Mouse (Mus musculus): ENCODE results near the gene Smtn.

Smtn gene

DNA sequence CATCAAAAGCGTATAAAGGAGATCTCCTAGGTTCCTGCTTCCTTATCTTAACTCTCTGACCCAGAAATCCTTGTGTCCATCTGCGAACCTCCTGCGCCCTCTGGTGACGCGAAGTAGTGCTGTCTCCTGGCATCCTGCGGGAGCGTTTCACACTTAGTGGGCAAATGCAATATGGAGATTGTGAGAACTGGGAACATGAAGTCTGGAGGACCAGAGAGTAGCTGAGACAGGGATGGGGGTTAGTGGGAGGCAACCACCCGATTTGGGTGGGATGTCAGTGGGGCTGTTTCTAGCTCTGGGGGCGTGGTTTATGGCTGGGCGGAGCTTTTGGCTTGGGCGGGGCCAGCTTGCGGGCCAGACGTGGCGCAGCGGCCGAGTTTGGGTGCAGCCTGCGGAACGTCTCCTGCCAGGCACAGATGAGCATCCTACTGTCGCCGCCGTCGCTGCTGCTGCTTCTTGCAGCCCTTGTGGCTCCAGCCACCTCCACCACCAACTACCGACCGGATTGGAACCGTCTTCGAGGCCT is 25.8 kb downstream of the Smtn start, which contains the start of gene Selenom:
Gene Selenom, plus strand, starts transcription at position 156 of the 526 bp plus-strand sequence.
- ChIA-PET CTCF (interaction anchor here (0.5 to 4.3 kb wide), 62 partner anchors 8 to 321 kb away, joined by 3 to 50 read pairs (median 4); partner anchors contain the start of genes Inpp5j (in 2 of the 4), Pla2g3 (in 1 of the 4) and Rnf185 (in 1 of the 4)), POLR2A (interaction anchor here (0.5 to 5.3 kb wide), 37 partner anchors 9 to 323 kb away, joined by 3 to 26 read pairs (median 4); partner anchors contain the start of genes Morc2a (in 3 of the 4), Inpp5j (in 1 of the 4), Patz1 (in 1 of the 4) and Rnf185 (in 1 of the 4))

DNA sequence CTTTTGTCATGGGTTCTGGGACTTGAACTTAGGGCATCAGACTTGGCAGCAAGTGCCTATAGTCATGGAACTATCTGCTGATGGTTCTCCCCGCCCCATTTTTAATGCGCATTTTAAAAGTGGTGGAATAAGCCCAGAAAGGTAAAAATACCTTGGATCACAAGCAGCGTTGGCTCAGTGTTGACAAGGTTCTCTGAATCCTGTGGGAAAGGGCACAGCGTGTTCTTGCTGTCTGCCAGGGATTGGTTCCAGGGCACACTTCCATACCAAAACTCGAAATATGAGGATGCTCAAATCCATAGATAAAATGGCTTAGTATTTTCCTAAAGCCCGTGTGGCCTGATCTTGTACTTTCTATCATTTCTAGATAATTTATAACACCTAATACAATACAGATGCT is 27.1 kb downstream of the Smtn start:
- ChIA-PET CTCF (interaction anchor here in 2 of 4 experiments (1.7 to 4.3 kb wide), 4 partner anchors 10 to 39 kb away, joined by 9 to 50 read pairs (median 29); no protein-coding TSS in a partner anchor), POLR2A (interaction anchor here in 1 of 4 experiments (1.6 to 1.8 kb wide), 2 partner anchors 8 to 135 kb away, joined by 7 to 9 read pairs; partner anchors contain the start of genes Inpp5j and Morc2a)

DNA sequence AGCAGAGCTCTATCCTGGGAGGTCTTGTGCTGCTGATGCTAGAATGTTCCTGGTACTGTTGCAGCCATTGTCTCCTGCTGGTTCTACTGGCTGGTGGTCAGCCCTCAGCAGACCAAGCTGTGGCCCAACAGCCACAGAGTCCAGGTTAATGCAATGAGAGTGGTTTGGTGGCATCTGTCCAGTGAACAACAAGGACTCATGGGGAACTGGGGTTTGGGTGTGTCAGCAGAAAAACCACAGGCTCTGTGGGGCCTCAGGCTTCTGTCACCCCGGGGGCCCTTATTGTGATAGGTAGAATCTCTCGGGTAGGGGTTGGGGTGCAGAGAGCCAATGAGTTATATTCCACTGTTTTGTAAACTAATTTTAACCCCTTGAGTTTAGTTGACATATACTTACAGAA is 30.1 kb downstream of the Smtn start:
- CTCF ChIA-PET = interaction anchor here in 2 of 4 experiments (1.1 to 1.5 kb wide), 2 partner anchors 25 to 55 kb away, joined by 3 read pairs; no protein-coding TSS in a partner anchor
- POLR2A ChIA-PET = interaction anchor here in 2 of 4 experiments (1.0 to 4.9 kb wide), 6 partner anchors 8 to 36 kb away, joined by 3 to 43 read pairs (median 3); no protein-coding TSS in a partner anchor

DNA sequence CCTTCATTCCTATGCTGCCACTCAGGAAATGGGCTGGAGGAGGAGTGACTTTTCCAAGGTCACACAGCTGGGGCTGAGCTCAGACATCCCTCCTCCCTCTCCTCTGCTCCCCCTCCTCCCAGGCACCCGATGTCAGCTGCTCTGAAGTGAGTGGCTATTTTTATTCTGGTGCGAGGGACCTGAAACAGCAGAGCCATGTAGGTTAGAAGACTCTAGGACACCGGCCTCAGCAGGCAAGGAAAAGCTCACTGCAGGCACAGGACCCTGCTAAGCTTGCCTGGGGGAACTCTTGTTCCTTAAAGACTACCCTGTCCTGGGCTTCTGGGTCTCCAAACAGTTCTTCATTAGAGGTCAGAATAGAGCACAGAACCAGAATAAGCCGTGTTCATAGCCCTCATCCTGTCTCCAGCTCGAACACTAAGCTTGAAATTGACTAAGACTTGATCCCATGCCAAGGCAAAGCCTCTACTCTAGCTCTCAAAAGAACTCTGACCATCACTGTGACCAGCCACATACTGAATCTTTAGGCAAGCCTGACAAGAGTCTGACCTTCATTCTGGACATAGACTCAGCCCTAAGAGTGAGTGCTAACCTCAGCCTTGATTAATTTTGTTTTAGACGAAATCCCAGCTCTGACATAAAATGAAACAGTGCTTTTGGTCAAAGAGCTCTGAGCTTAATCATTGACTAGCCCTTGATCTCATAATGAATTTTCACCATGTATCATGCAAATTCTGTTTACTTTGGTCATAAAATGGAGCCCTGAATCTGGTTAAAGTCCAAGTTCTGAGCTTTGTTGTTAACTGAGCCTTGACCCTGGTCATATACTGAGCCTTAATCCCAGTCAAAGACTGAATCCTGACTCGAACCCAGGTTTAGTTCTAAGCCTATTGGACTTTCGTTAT is 31.0 kb downstream of the Smtn start:
- POLR2A ChIA-PET = interaction anchor here in 2 of 4 experiments (0.6 to 4.9 kb wide), 14 partner anchors 8 to 243 kb away, joined by 3 to 43 read pairs (median 4); partner anchors contain the start of genes Drg1 (in 1 of the 2) and Morc2a (in 1 of the 2)
- CTCF ChIA-PET = interaction anchor here (1.0 to 2.3 kb wide), 8 partner anchors 25 to 87 kb away, joined by 3 to 8 read pairs (median 3); no protein-coding TSS in a partner anchor

DNA sequence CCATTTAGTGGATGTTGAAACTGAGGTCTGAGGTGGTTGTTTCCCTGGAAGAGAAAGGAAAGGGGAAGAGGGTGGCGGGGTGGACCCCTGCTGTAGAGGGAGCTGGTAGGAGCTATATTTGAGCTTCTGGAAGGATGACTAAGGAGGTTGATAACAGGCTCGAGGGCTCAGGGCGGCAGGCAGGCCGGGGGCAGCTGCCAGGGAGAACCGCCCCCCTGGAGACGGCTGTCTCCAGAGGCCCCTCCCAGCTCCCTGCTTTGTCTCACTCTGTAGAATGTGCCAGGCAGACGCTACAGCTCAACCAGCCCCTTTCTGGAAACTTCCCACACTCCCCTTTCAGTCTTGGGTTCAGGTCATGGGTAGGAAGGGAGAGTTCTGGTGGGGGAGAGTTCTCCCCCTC is 32.2 kb downstream of the Smtn start:
- POLR2A ChIA-PET = interaction anchor here in 3 of 4 experiments (0.5 to 4.9 kb wide), 13 partner anchors 10 to 177 kb away, joined by 3 to 43 read pairs (median 3); partner anchors contain the start of gene Morc2a (in 1 of the 3)
- CTCF ChIA-PET = interaction anchor here in 3 of 4 experiments (1.2 to 2.3 kb wide), 5 partner anchors 27 to 89 kb away, joined by 3 to 8 read pairs (median 4); no protein-coding TSS in a partner anchor

DNA sequence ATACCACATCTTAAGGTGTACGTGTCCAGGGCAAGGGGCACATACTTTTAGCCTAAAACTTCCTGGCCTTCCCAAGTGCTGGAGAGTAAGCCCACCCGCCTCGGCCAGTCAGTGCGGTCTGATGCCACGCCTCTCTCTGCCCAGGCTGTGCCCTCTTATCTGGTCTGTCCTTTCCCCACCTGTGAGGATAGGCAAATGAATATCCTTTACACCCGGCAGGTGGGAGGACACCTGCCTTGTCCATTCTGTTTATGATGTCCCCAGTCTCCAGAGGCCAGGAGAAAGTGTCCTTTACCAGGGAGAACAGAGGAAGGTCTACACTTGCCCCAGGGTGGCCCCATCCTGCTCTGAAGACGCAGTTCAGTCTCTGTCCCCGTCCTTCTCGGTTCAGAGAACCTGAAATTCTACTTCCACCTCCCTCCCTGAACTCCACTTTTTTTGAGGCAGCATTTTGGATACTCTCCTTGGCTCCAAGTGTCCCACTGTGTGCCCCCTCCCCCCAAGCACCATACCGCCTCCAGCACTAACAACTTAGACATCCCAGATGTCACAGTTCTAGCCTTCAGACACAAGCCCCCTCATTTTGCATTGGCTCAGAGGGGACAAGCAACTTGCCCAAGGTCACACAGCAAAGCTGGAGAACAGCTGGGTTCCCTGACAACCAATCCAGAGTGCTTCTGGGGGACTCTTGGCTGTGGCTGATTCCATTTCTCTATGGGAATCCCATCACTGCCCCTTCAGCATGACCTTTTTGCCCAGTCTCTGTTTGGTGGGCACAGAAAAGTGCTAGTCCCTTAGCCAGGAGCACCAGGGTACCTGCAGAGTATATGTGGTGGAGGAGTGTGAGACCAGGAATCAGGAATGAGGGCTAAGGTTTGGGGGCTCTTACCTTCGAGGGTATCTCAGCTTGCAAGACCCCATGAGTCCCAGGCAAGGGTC is 36.4 kb downstream of the Smtn start:
- CTCF ChIA-PET = interaction anchor here in 2 of 4 experiments (0.6 to 1.9 kb wide), 5 partner anchors 10 to 56 kb away, joined by 3 to 9 read pairs (median 4); partner anchors contain the start of gene Selenom (in 2 of the 2)
- POLR2A ChIA-PET = interaction anchor here in 3 of 4 experiments (0.6 to 2.7 kb wide), 8 partner anchors 8 to 68 kb away, joined by 3 to 9 read pairs (median 4); partner anchors contain the start of genes Rnf185 (in 2 of the 3) and Selenom (in 2 of the 3)

DNA sequence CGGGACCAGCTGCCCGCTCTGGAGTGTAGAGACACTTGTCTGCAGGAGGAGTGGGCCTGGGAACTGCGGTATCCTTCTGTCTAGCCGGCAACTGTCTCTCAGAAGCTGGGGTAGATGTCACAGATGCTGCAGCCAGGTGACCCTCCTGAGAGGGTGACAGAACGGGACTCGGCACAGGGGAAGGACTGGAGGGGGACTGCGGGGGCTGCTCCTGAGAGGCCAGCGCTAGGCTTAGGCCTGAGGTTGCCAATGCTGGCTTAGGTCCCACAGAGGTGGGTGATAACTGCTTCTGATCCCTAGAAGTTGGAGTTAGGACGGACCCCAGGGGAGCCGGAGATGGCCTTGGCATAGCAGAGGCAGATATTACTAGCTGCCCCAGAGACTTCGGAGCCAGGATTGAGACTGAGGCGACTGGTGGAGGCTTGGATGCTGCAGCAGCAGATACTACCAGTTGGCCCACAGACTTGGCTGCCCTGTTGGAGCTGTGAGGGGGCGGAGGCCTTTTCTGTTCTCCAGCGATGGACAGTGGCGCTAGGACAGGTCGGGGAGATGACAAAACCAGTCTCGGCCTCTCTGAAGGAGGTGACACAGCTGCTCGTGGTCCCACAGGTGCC is 37.8 kb downstream of the Smtn start:
- CTCF ChIA-PET = interaction anchor here in 2 of 4 experiments (0.7 to 1.5 kb wide), 3 partner anchors 12 to 194 kb away, joined by 3 to 9 read pairs (median 4); partner anchors contain the start of gene Selenom (in 1 of the 2)
- POLR2A ChIA-PET = interaction anchor here in 3 of 4 experiments (0.8 to 2.7 kb wide), 12 partner anchors 10 to 165 kb away, joined by 3 to 9 read pairs (median 4); partner anchors contain the start of genes Selenom (in 2 of the 3), Morc2a (in 1 of the 3), Pla2g3 (in 1 of the 3) and Rnf185 (in 1 of the 3)

DNA sequence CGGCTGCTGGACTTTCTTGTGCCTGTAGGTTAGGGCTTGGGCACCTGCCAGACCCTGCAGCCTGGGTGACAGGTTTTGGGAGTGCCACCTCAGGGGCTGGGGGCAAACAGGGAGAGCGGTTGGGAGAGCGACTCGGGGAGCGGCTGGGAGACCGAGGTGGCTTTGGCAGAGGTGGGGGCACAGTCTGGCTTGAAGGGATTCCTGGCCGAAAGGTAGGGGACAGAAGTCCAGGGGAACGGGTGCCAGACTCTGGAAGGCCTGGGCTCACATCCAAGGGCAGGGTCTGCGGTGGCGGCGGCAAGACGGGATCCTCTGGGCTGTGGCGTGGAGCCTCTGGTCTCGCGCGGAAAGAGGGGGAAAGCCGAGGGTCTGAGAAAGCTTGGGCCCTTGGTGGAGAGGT is 38.4 kb downstream of the Smtn start:
- ChIA-PET POLR2A (interaction anchor here in 3 of 4 experiments (0.6 to 3.1 kb wide), 8 partner anchors 10 to 176 kb away, joined by 3 to 13 read pairs (median 4); partner anchors contain the start of genes Morc2a (in 1 of the 3) and Pla2g3 (in 1 of the 3)), CTCF (interaction anchor here in 3 of 4 experiments (0.6 to 1.5 kb wide), 5 partner anchors 12 to 194 kb away, joined by 3 to 9 read pairs (median 4); partner anchors contain the start of gene Selenom (in 1 of the 3))

DNA sequence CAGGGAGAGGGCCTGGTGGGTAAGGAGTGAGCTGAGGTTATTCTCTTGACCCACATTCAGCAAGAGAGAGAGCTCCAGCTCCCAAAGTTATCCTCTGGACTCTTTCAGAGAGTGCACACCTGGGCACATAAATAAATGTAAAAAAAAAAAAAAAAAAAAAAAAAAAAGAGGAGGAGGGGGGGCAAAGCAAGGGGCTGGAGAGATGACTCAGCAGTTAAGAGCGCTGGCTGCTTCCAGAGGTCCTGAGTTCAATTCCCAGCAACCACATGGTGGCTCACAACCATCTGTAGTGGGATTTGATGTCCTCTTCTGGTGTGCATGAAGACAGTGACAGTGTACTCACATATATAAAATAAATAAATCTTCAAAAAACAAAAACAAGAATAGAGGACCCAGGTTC is 43.1 kb downstream of the Smtn start:
- ChIA-PET CTCF (interaction anchor here in 2 of 4 experiments (0.6 to 1.7 kb wide), 8 partner anchors 17 to 489 kb away, joined by 3 to 7 read pairs (median 4); partner anchors contain the start of gene Selenom (in 1 of the 2)), POLR2A (interaction anchor here in 3 of 4 experiments (0.6 to 4.7 kb wide), 31 partner anchors 10 to 458 kb away, joined by 3 to 43 read pairs (median 4); partner anchors contain the start of genes Morc2a (in 3 of the 3), Rnf185 (in 1 of the 3) and Selenom (in 1 of the 3))

DNA sequence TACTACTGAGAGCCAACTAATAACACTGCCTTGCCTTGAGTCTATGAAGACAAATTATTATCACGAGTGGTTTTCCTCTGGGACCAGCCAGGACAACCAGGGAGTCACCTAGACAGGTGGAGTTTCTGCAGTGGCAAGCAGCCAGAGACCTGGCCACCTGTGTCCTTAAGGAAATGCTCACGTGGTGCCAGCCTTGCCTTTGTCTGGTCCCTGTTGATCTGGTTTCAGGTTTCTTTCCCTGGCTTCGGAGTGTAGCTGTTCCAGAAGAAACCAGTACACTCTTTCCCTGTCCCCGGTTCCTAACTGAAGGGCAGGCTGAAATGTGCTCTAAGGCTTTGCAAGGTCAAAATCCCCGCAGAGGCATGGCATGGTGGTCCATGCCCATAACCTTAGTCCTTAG is 43.7 kb downstream of the Smtn start:
- ChIA-PET CTCF (interaction anchor here in 2 of 4 experiments (0.6 to 1.7 kb wide), 5 partner anchors 18 to 333 kb away, joined by 3 to 7 read pairs (median 3); partner anchors contain the start of gene Selenom (in 1 of the 2)), POLR2A (interaction anchor here in 3 of 4 experiments (0.6 to 4.7 kb wide), 32 partner anchors 8 to 458 kb away, joined by 3 to 43 read pairs (median 4); partner anchors contain the start of genes Morc2a (in 3 of the 3), Inpp5j (in 1 of the 3) and Selenom (in 1 of the 3))

DNA sequence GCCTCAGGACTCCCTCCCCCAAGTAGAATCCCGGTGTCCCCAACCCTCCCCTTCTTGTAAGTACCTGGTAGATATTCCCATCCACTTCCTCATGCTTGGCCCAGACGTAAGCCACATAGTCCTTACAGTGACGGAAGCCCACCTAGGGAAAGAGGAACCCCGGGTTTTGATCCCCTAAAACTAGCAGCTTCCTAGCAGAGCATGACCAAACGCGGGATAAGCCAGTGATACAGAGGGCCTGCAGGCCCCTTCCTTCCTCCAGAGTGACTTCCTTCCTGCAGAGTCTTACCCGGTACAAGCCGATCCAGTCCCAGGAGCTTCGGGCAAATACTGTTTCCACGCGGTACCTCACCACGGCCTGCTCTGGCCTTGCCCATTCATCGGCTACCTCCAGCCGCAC is 44.9 kb downstream of the Smtn start:
- CTCF ChIA-PET = interaction anchor here in 1 of 4 experiments (1.2 to 1.7 kb wide), 3 partner anchors 19 to 291 kb away, joined by 3 to 7 read pairs (median 4); no protein-coding TSS in a partner anchor
- POLR2A ChIA-PET = interaction anchor here in 3 of 4 experiments (0.5 to 2.8 kb wide), 17 partner anchors 9 to 263 kb away, joined by 3 to 13 read pairs (median 3); partner anchors contain the start of genes Selenom (in 2 of the 3), Drg1 (in 1 of the 3) and Morc2a (in 1 of the 3)

DNA sequence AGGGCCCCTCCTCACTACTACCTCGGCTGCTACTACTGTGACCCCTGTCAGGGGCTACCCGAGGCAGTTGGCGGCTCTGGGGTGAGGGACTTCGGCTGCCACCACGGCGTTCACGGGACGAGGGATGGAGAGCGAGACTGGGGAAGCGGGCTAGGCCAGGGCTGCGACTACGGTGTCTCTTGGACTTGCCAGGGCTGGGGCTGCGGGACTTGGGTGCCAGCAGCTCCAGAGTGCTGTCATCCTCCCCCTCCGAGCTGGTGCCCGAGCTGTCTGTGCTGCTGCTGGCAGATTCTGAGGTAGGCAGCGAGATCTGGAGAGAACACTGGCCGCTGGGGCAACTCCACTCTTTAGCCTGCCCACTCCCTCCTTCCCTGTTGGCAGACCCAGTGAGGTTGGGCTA is 45.6 kb downstream of the Smtn start:
- ChIA-PET CTCF (interaction anchor here in 1 of 4 experiments (1.2 to 1.3 kb wide), 3 partner anchors 40 to 291 kb away, joined by 3 to 4 read pairs (median 4); no protein-coding TSS in a partner anchor), POLR2A (interaction anchor here in 3 of 4 experiments (0.8 to 2.8 kb wide), 9 partner anchors 8 to 229 kb away, joined by 3 to 13 read pairs (median 3); partner anchors contain the start of genes Rnf185 (in 2 of the 3), Selenom (in 2 of the 3) and Drg1 (in 1 of the 3))

DNA sequence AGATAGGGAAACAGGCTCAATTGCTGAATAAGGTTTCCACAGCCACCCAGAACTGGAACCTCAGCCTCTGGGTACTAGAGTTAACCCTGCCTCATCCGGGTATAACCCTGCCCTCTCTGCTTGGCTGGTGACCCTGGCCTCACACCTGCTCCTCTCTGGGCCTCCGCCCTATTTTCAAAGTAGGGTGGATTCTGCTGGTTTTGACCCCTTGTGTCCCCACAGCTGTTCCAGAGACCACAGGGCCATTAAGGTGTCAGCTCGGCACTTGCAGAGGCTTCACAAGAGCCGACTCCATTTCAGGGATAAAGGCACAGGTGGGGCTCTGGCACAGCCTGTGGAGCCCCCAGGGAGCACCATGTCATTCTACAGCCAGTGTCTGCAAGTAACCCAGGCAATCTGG is 47.7 kb downstream of the Smtn start:
- ChIA-PET POLR2A (interaction anchor here in 3 of 4 experiments (0.7 to 2.8 kb wide), 22 partner anchors 9 to 160 kb away, joined by 3 to 15 read pairs (median 4); partner anchors contain the start of genes Morc2a (in 2 of the 3), Selenom (in 2 of the 3) and Inpp5j (in 1 of the 3)), CTCF (interaction anchor here in 2 of 4 experiments (1.0 to 1.2 kb wide), 3 partner anchors 22 to 39 kb away, joined by 3 to 8 read pairs (median 3); partner anchors contain the start of gene Selenom (in 1 of the 2))

DNA sequence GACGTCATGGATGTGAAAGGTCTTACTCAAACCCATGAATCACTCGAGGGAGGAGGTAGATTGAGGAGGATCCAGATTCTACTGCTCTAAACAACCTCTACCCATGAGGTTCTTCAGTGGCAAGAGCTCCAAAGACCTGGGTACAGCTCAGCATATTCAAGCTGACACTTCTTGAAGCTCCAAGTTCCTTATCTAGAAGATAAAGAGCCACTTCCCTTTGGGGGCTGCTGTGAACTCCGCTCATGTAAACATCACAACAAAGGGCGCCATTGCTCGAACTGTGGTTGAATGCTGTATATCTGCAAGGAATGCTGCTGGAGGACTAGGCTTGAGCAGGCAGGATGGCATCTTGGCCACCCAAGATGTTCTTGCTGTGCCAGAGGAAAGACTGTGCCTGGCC is 51.4 kb downstream of the Smtn start:
- ChIA-PET POLR2A (interaction anchor here in 2 of 4 experiments (1.4 to 1.6 kb wide), 3 partner anchors 12 to 160 kb away, joined by 3 to 6 read pairs (median 4); partner anchors contain the start of genes Morc2a (in 1 of the 2) and Rnf185 (in 1 of the 2)), CTCF (interaction anchor here (1.1 to 2.2 kb wide), 4 partner anchors 25 to 425 kb away, joined by 3 to 7 read pairs (median 4); partner anchors contain the start of genes Selenom (in 1 of the 4) and Slc35e4 (in 1 of the 4))
